Mouse (Mus musculus) liver, embryonic 16.5 days (tissue): ENCODE data around the gene Ubxn2a. TPM values are rescaled to one million over a fixed set of nuclear protein-coding genes. Genes with fewer than 3 reads are reported as not detected.

ENCODE experiments used
- ATAC-seq: fragments of 200-750 bp; cut with Nextera tagmentation; 2 replicates; pipeline ENCODE4 v1.8.0; 2017; ENCODE audit warnings: low read depth, mild to moderate bottlenecking, moderate number of reproducible peaks, moderate library complexity
- H3K27ac ChIP-seq: fragments of 300-500 bp; sonication (generic); 2 replicates; pipeline ENCODE4 v1.5.1; 2014; ENCODE audit warnings: mild to moderate bottlenecking, low read length
- H3K27me3 ChIP-seq: fragments of 300-500 bp; sonication (generic); 2 replicates; pipeline ENCODE4 v1.6.1; 2014; ENCODE audit warnings: low read depth, low read length, mixed read lengths; ENCODE audit not compliant: control insufficient read depth, insufficient read depth
- H3K36me3 ChIP-seq: fragments of 300-500 bp; sonication (generic); 2 replicates; pipeline ENCODE4 v1.6.1; 2014; ENCODE audit warnings: mild to moderate bottlenecking; ENCODE audit not compliant: control insufficient read depth, insufficient read depth
- H3K4me1 ChIP-seq: fragments of 300-500 bp; sonication (generic); 2 replicates; pipeline ENCODE4 v1.6.1; 2014; ENCODE audit warnings: low read depth, low read length, mixed read lengths; ENCODE audit not compliant: control insufficient read depth
- H3K4me2 ChIP-seq: fragments of 300-500 bp; sonication (generic); 2 replicates; pipeline ENCODE4 v1.6.1; 2014; ENCODE audit warnings: low read depth, low read length, mixed read lengths
- H3K4me3 ChIP-seq: fragments of 300-500 bp; sonication (generic); 2 replicates; pipeline ENCODE4 v1.5.1; 2014; ENCODE audit warnings: low read depth, mild to moderate bottlenecking, low read length
- H3K9ac ChIP-seq: fragments of 300-500 bp; sonication (generic); 2 replicates; pipeline ENCODE4 v1.6.1; 2014; ENCODE audit warnings: low read depth, low read length
- H3K9me3 ChIP-seq: fragments of 300-500 bp; sonication (generic); replicated peaks from 2 replicates; pipeline ENCODE4 v1.6.1; 2016; ENCODE audit warnings: low read length; ENCODE audit not compliant: control insufficient read depth
- WGBS: fragments of 180-500 bp; shearing (Covaris S2); extraction: QIAGEN DNeasy Blood & Tissue Kit; methylation state at CpG from one replicate; pipeline ENCODE4 v1.1.7; 2014; ENCODE audit not compliant: insufficient replicate concordance; 5-methylcytosine and 5-hydroxymethylcytosine counted together
- polyA plus RNA-seq: library from polyadenylated mRNA; unstranded; fragments of >200 nt; fragmentation: Nextera tagmentation; extraction: Ambion mirVana; gene quantifications from 2 replicates; pipeline ENCODE4 v1.2.1, GENCODE M21; 2015

Gene Ubxn2a
- 20.9 and 23.2 TPM in 2 replicates for polyA plus RNA-seq

DNA sequence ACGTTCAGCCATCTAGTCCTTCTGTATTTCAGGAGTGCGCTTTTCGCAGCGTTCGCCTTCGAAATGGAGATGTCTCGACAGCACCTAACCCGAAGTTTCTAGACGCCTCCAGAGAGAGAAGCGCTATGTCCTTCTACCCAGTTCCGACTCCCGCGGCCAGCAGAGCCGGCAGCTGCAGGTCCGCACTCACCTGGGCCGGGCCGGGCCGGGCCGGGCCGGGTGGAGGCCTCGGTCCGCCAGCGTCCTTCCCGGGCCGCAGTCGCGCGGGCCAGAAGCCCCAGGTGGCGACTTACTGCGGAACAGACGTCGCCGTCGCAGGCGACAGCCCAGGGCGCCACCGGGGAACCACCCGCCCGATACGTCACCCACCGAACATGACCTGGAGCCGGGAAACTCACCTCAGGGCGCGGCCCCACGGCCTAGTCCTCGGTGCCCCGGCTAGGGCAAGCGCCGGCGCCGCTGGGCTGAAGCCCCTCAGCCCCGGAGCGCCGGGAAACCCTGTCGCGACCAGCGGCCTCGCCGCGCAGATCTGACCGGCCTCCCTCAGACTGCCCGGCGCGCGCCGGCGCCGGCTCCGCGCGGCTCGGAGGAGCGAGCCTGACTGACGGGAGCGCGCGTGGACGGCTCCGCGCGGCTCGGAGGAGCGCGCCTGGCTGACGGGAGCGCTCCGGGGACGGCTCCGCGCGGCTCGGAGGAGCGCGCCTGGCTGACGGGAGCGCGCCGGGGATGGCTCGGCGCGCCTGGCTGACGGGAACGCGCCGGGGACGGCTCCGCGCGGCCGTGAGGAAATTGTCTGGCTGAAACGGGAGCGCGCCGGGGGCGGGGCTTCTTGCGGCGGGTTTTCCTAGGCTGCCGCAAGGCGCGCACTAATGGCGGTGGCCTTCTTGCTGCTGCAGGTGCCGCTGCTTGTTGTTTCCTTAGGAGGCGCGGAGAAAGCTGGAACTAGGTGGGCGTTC lies at the start of gene Ubxn2a:
Ubxn2a (minus strand) TSS at position 755 of the 956 bp plus-strand sequence.
- Histone ChIP-seq H3K9ac (peak within 1 kb of the TSS; percentile 99), H3K4me1 (peaks cover 20% of the 10 kb centered on the region), H3K9me3 (no peaks in the 10 kb centered on the region), H3K36me3 (no peaks in the 10 kb centered on the region), H3K27ac (peak within 1 kb of the TSS; percentile 97), H3K4me3 (peak within 1 kb of the TSS; percentile 95), H3K4me2 (peak within 1 kb of the TSS; percentile 87), H3K27me3 (no peaks in the 10 kb centered on the region)
- ATAC-seq: peak; percentile 96
- WGBS: under 1% methylated on average over 125 of the region's 125 CpGs

DNA sequence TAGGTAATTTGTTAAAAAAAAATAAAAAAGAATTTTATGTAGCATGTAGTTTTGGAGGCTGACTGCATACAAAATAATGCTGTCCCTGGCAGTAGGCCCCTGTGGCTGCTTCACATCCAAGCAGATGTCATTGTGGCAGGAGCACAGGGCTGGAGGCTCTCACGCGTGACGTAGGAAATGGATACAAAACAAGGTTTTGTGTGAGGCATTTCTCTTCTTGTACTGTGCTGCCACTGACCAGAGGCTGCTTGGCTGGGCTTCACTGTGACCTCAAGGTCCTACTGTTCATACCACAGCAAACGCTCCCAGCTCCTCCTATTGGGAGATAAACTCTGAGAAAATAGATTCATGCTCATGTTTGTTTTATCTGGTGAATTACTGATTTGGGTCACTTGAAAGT lies 45.7 kb upstream of the Ubxn2a start:
- no peak overlapping the region for H3K27ac ChIP-seq
- no peaks in the 10 kb centered on the region for H3K4me1 ChIP-seq
- H3K9me3 ChIP-seq: no peaks in the 10 kb centered on the region
- 94% methylated on average over 4 of the region's 4 CpGs for WGBS
- no peak for ATAC-seq
- no peak overlapping the region for H3K4me3 ChIP-seq
- H3K36me3 ChIP-seq: peaks cover 32% of the 10 kb centered on the region
- H3K4me2 ChIP-seq: no peak overlapping the region
- H3K9ac ChIP-seq: no peak overlapping the region
- no peaks in the 10 kb centered on the region for H3K27me3 ChIP-seq

DNA sequence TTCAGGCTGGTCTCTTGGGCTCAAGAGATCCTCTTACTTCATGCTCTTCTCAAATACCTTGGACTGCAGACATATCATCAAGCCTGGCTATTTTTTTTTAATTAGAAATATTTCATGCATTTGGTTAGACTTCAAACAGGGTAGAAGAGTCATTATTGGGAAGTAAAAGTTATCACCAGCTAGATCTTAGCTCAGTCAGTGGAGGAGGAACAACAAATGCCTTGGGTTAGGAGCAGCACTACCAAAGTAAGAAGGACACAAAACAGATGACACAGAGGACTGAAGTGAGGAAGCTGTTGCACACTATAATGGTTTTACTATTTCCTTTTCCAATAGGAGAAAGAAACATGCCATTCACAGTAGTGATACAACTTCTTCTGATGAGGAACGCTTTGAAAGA lies 44.8 kb upstream of the Ubxn2a start:
- Histone ChIP-seq H3K4me1 (no peaks in the 10 kb centered on the region), H3K9ac (no peak overlapping the region), H3K36me3 (peaks cover 32% of the 10 kb centered on the region), H3K9me3 (no peaks in the 10 kb centered on the region), H3K4me3 (no peak overlapping the region), H3K27me3 (no peaks in the 10 kb centered on the region), H3K27ac (no peak overlapping the region), H3K4me2 (no peak overlapping the region)
- ATAC-seq: no peak
- 86% methylated on average over 1 of the region's 1 CpGs for WGBS

DNA sequence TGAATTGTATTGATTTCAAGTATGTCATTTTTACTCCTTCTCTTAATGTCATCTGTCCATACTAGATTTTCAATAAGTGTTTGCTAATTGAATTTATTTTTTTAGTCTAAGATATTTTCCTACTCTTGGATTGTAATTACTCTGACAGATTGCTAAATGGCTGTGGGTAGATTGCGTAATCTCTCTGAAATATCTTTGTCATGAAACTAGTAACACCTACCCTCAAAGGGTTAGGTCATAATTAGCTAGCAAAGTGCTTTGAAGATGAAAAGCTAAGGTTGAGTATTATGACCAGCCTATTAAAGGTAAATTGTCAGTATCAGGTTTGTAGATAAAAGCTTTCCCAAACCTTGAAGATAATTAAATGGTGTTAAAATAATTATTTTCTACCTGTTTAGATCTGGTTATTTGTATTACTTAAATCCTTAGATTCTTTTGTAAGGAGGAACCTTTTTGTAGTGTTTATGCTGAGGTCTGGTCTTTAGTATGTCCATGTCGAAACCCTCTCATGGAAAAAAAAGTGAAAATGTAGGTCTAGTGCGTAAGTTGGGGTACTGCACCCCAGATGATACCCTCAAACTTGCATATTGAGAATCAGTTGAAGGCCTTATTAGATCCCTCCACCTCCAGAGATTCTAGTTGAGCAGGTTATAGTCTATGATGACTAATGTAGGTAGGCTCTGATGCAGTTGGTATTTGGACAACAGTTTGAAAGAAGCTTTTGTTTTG lies 23.5 kb upstream of the Ubxn2a start:
- no peaks in the 10 kb centered on the region for H3K27me3 ChIP-seq
- no peaks in the 10 kb centered on the region for H3K9me3 ChIP-seq
- 78% methylated on average over 3 of the region's 3 CpGs for WGBS
- H3K9ac ChIP-seq: no peak overlapping the region
- no peaks in the 10 kb centered on the region for H3K36me3 ChIP-seq
- no peak overlapping the region for H3K4me3 ChIP-seq
- H3K4me1 ChIP-seq: no peaks in the 10 kb centered on the region; the same call in none of the 2 replicates
- no peak overlapping the region for H3K4me2 ChIP-seq
- no peak for ATAC-seq
- H3K27ac ChIP-seq: no peak overlapping the region

DNA sequence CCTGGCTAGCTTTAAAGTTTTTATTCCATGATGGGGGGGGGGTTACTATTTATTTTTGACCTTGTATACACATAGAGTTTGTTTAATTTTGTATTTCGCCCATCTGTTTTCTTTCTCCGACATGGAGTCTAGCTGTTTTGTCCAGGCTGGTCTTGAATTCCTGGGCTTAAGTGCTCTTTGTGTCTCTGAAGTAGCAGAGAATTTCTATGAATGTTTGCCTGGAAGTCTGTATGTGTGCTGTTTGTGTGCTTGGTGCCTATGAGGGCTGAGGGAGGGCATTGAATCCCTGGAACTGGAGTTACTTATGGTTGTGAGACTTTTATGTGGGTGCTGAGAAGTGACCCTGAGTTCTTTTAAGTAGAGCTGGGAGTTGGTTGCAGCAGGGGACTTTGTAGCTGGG lies 20.7 kb upstream of the Ubxn2a start:
- no peaks in the 10 kb centered on the region; the same call in 1 of the 2 replicates for H3K4me1 ChIP-seq

DNA sequence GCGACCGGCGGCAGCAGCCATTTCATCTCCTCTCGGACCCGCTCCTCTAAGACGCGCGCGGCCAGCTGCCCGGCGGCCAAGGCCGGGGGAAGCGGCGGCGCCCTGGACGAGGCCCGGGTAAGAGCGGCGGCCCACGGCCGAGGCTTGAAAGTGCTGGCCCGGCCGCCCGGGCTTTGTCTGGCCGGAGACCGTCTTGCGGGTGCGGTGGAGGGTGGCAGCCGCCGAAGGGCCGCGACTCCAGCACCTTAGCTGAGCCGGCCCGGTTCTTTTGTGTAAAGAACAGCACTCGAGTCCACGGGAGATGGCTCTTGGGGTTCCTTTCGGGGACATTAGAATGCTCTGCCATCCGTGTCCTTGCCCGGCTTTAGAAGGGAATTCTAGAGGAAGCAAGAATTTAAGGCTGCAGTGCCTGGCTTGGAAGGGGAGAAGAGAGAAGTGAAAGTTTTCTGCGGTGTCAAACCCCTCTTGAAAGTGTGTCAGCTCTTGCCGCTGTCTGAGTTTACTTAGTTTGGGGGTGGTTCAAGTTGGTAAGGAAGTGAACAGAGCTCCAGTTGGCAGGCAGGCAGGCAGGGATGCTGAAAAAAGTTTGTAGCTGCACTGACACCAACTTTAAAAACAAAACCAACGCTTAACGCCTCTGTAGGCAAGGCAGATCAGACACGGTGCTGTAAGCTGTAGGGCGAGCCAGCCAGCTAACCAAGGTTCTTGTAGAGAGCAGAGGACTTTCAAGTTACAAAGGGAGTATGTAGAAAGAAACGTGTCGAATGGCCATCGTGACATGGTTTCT lies 10.5 kb upstream of the Ubxn2a start:
- H3K27me3 ChIP-seq: no peaks in the 10 kb centered on the region
- H3K4me2 ChIP-seq: peak overlapping the region; percentile 73
- peak overlapping the region; percentile 94 for H3K4me3 ChIP-seq
- H3K36me3 ChIP-seq: no peaks in the 10 kb centered on the region
- ATAC-seq: peak; percentile 38
- H3K27ac ChIP-seq: peak overlapping the region; percentile 94
- H3K9me3 ChIP-seq: no peaks in the 10 kb centered on the region
- under 1% methylated on average over 48 of the region's 48 CpGs for WGBS
- H3K4me1 ChIP-seq: peaks cover 15% of the 10 kb centered on the region
- H3K9ac ChIP-seq: peak overlapping the region; percentile 95

More for the DNA sequence above, 20.7 kb upstream of the Ubxn2a start:
- 83% methylated on average over 2 of the region's 2 CpGs for whole genome bisulfite sequencing
- ATAC-seq: no peak
- Histone ChIP-seq H3K9me3 (no peaks in the 10 kb centered on the region), H3K4me2 (no peak overlapping the region), H3K27ac (no peak overlapping the region), H3K27me3 (no peaks in the 10 kb centered on the region), H3K4me3 (no peak overlapping the region), H3K9ac (no peak overlapping the region), H3K36me3 (no peaks in the 10 kb centered on the region)

DNA sequence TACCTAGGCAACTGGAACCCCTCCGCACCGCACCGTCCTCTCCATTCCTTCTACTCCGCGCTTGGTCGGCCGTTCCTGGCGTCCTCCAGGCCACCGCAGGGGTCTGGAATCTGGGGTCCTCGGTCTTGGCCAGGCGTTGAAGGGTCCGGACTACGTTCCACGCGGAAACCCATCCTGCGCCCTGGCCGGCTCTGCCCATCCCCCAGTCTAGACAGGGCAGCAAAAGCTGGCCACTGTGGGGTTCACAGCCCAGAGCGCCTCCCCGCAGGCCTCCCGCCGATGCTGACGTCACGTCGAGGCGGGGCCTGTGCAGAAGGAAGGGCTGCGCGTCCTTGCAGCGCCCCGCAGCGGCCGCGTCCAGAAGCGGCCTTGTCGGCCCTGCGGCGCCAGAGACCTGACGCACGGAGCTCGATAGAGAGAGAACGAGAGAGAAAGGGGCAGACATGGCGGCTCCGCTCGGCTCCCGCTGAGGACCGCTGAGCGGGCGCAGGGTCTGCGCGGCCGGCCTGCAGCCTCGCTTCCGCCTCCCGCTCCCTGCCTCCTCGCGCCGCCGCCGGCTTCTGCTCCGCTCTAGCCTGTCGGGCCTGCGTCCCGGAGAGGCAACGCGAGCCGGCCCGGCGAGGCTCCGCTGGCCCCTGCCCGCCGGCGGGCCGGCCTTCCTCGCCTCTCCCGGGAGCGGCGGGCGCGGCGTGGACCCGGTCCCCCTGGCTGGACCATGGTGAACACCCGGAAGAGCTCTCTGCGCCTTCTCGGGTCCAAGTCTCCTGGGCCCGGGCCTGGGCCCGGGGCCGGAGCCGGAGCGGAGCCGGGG lies 9.7 kb upstream of the Ubxn2a start, which contains the start of gene Atad2b:
Atad2b (plus strand) TSS at position 360 of the 811 bp plus-strand sequence.
- WGBS: under 1% methylated on average over 89 of the region's 89 CpGs

DNA sequence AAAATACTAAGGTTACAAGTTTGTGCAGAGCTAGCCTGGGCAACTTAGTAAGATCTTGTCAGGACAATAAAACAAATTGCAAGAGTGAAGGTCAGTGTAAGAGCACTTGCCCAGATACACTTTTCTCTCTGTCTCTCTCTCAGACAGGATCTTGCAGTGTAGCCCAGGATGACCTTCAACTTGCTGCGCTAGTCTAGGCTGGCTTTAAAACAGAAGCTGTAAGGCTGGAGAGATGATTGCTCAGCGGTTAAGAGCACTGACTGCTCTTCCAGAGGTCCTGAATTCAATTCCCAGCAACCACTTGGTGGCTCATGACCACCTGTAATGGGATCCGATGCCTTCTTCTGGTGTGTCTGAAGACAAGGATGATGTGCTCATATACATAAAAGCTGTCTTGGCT lies 7.4 kb upstream of the Ubxn2a start:
- Histone ChIP-seq H3K4me1 (peaks cover 7% of the 10 kb centered on the region), H3K9ac (no peak overlapping the region), H3K27me3 (no peaks in the 10 kb centered on the region), H3K27ac (no peak overlapping the region), H3K4me2 (no peak overlapping the region), H3K4me3 (no peak overlapping the region), H3K36me3 (no peaks in the 10 kb centered on the region), H3K9me3 (no peaks in the 10 kb centered on the region)
- 75% methylated on average over 3 of the region's 3 CpGs for WGBS
- no peak for ATAC-seq

More for the DNA sequence above, 9.7 kb upstream of the Ubxn2a start, which contains the start of gene Atad2b:
- Histone ChIP-seq H3K9ac (peak within 1 kb of the TSS; percentile 95), H3K4me2 (peak within 1 kb of the TSS; percentile 74), H3K4me3 (peak within 1 kb of the TSS; percentile 94), H3K27ac (peak within 1 kb of the TSS; percentile 94), H3K9me3 (no peaks in the 10 kb centered on the region), H3K27me3 (no peaks in the 10 kb centered on the region), H3K4me1 (peaks cover 15% of the 10 kb centered on the region), H3K36me3 (no peaks in the 10 kb centered on the region)
- ATAC-seq: peak; percentile 93
